Mouse (Mus musculus): ENCODE measurements around the gene D630039A03Rik. TPM values are rescaled to one million over a fixed set of nuclear protein-coding genes. Genes with fewer than 3 reads are reported as not detected.
"Not testable (repeated sequence)": the region's sequence is repeated elsewhere in the genome, so short reads cannot be mapped to it uniquely, and the experiment has no call there.

D630039A03Rik gene
- polyA plus RNA-seq, 2 experiments, result 0.17 to 0.36 TPM

DNA sequence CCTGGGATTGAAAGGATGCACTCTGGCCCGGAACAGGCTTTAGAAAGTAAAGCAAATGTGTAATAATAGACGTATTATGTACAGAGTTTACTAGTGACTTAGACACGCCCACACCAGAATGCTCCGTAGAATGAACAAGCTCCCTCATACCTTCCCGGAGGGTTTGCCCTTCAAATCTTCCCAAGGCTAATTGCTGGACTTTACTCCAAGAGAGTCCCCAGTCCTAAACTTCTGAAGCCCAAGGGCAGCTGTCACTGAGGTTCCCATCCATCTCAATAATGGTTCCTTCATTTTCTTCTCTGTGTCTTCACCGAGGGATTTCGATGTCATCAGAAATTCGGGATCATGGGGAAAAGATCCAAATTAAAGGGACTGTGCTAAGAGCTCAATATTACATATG lies 26.3 kb downstream of the D630039A03Rik start:
- H3K36me3 ChIP-seq (ENCODE audit: control insufficient read depth, insufficient read depth, low read length), result peaks cover 6% of the 10 kb centered on the region; the same call in 1 of the 2 replicates
- no peaks in the 10 kb centered on the region for H3K27me3 ChIP-seq (ENCODE audit: control insufficient read depth, insufficient read depth, low read length)
- TF ChIP-seq POLR2A (IDR thresholded peaks at IDR 0.05; ENCODE audit: borderline replicate concordance, extremely low read depth, insufficient read depth, insufficient read length), result no peak
- no peak overlapping the region for H3K4me3 ChIP-seq (replicated peaks; ENCODE audit: low read length)
- H3K4me2 ChIP-seq (replicated peaks; ENCODE audit: low read depth, low read length, severe bottlenecking), result no peak overlapping the region
- H3K9ac ChIP-seq (ENCODE audit: low read depth, low read length, severe bottlenecking), result no peak overlapping the region
- ATAC-seq (ENCODE audit: low FRiP score, low read depth) (no peak), DNase-seq (ENCODE audit: low spot score) (no peak)
- no peaks in the 10 kb centered on the region for H3K9me3 ChIP-seq (ENCODE audit: control insufficient read depth, low read length)
- H3K27ac ChIP-seq (replicated peaks; ENCODE audit: low read depth, low read length), result no peak overlapping the region
- H3K4me1 ChIP-seq (ENCODE audit: control insufficient read depth, insufficient read depth, low read length), result peaks cover 6% of the 10 kb centered on the region; the same call in 1 of the 2 replicates
- 85% methylated on average over 8 of the region's 8 CpGs for WGBS

DNA sequence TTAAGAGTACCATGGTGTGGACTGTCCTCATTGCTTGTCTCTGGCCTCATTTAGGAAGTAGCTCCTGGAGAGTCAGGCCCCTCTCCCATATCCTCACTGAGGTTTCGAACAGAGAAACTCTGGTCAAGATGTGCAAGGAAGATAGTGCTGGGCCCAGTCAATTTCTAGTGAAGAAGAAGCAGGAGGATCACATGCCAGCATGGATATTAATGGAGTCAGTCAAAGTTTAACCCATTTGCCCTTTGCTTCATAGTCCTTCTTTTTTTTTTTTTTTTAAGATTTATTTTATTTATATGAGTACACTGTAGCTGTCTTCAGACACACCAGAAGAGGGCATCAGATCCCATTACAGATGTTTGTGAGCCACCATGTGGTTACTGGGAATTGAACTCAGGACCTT lies 27.1 kb downstream of the D630039A03Rik start:
- ATAC-seq (ENCODE audit: low FRiP score, low read depth); H3K36me3 ChIP-seq (ENCODE audit: control insufficient read depth, insufficient read depth, low read length); H3K4me3 ChIP-seq (replicated peaks; ENCODE audit: low read length); H3K9ac ChIP-seq (ENCODE audit: low read depth, low read length, severe bottlenecking); H3K27ac ChIP-seq (replicated peaks; ENCODE audit: low read depth, low read length); DNase-seq (ENCODE audit: low spot score); H3K9me3 ChIP-seq (ENCODE audit: control insufficient read depth, low read length); H3K27me3 ChIP-seq (ENCODE audit: control insufficient read depth, insufficient read depth, low read length); H3K4me2 ChIP-seq (replicated peaks; ENCODE audit: low read depth, low read length, severe bottlenecking): not testable (repeated sequence)
- whole genome bisulfite sequencing, result 92% methylated on average over 1 of the region's 1 CpGs
- peaks cover 11% of the 10 kb centered on the region for H3K4me1 ChIP-seq (ENCODE audit: control insufficient read depth, insufficient read depth, low read length)

DNA sequence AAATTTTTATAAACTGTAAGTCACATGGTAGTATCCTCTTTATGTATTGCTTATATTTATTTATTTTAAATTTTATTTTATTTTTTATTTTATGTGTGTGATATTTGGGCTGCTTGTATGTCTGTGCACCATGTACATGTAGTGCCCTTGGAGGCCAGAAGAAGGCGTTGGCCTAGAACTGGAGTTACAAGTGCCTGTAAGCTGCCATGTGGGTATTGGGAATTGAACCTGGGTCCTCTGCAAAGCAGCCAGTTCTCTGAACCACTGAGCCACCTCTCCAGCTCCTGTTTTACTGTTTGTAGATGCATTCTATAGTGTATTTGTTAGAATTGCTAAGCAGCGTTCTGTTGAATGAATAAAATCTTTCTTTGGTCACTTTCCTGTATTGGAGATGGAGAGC lies 27.9 kb downstream of the D630039A03Rik start:
- no peak overlapping the region for H3K9ac ChIP-seq (ENCODE audit: low read depth, low read length, severe bottlenecking)
- H3K27ac ChIP-seq (replicated peaks; ENCODE audit: low read depth, low read length), result no peak overlapping the region
- peaks cover 18% of the 10 kb centered on the region for H3K4me1 ChIP-seq (ENCODE audit: control insufficient read depth, insufficient read depth, low read length)
- no peak for DNase-seq (ENCODE audit: low spot score)
- no peak overlapping the region for H3K4me2 ChIP-seq (replicated peaks; ENCODE audit: low read depth, low read length, severe bottlenecking)
- WGBS, result 88% methylated on average over 2 of the region's 2 CpGs
- H3K4me3 ChIP-seq (replicated peaks; ENCODE audit: low read length), result no peak overlapping the region
- no peak for ATAC-seq (ENCODE audit: low FRiP score, low read depth)
- H3K36me3 ChIP-seq (ENCODE audit: control insufficient read depth, insufficient read depth, low read length), result peaks cover 4% of the 10 kb centered on the region; the same call in 1 of the 2 replicates
- no peaks in the 10 kb centered on the region for H3K27me3 ChIP-seq (ENCODE audit: control insufficient read depth, insufficient read depth, low read length)
- no peaks in the 10 kb centered on the region for H3K9me3 ChIP-seq (ENCODE audit: control insufficient read depth, low read length)
- TF ChIP-seq POLR2A (IDR thresholded peaks at IDR 0.05; ENCODE audit: borderline replicate concordance, extremely low read depth, insufficient read depth, insufficient read length), result no peak

DNA sequence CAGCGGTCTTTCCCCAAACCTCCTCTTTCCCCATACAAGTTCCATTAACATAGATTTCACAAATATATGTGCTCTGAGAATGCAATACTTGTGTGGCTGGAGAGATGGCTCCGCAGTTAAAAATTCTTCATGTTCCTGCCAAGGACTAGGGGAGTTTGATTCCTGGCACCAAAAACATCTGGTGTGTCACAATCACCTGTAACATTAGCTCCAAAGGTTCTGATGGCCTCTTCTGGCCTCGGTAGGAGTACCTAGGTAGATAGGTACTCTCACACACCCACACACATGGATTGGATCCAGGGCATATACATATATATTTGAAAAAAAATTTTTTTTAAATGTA lies 29.2 kb downstream of the D630039A03Rik start:
- H3K4me3 ChIP-seq (replicated peaks; ENCODE audit: low read length), result no peak overlapping the region
- H3K9ac ChIP-seq (ENCODE audit: low read depth, low read length, severe bottlenecking), result no peak overlapping the region
- ATAC-seq (ENCODE audit: low FRiP score, low read depth) (no peak), DNase-seq (ENCODE audit: low spot score) (no peak)
- no peak for TF ChIP-seq POLR2A (IDR thresholded peaks at IDR 0.05; ENCODE audit: borderline replicate concordance, extremely low read depth, insufficient read depth, insufficient read length)
- no peak overlapping the region for H3K4me2 ChIP-seq (replicated peaks; ENCODE audit: low read depth, low read length, severe bottlenecking)
- no peaks in the 10 kb centered on the region for H3K36me3 ChIP-seq (ENCODE audit: control insufficient read depth, insufficient read depth, low read length)
- 88% methylated on average over 3 of the region's 3 CpGs for WGBS
- H3K4me1 ChIP-seq (ENCODE audit: control insufficient read depth, insufficient read depth, low read length), result peaks cover 16% of the 10 kb centered on the region
- H3K27ac ChIP-seq (replicated peaks; ENCODE audit: low read depth, low read length), result no peak overlapping the region
- H3K27me3 ChIP-seq (ENCODE audit: control insufficient read depth, insufficient read depth, low read length), result no peaks in the 10 kb centered on the region
- H3K9me3 ChIP-seq (ENCODE audit: control insufficient read depth, low read length), result no peaks in the 10 kb centered on the region

DNA sequence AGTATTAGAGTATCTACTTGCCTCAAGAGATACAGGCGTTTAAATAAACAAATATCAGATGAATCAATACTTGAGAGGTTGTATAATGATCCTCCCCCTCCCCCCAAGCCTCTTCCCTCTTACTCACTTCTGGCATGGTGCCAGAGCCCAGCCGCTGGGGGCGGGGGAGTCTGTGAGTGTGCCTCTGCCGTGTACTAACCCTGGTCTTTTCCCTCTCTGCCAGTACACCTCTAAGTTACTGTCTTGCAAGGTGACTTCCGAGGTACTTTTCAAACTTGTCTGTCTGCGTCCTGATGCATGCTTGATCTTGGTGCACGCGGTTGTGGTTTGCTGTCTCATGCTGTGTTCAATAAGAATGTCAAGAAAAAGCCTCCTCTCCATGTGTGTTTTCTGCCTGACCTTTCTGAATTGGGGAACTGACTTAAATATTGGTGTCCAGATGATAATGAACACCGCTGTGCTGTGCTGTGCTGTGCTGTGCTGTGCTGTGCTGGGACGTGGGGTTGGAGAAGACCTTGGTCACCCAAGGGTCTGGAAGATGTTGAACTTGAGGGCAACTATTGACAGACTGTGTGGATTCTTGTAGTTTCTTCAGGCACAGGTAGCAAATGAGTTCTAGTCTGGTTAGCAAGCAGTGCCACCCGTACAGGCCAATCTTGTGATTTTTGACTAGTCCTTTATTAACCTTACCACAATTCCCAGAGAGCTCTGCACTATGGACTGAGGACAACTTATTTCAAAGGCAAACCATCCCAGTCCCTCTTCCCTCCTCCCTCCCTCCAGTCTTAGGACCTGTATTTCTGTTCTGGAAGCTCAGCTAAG lies 29.8 kb downstream of the D630039A03Rik start:
- Histone ChIP-seq H3K27me3 (ENCODE audit: control insufficient read depth, insufficient read depth, low read length) (no peaks in the 10 kb centered on the region), H3K9ac (ENCODE audit: low read depth, low read length, severe bottlenecking) (no peak overlapping the region), H3K4me2 (replicated peaks; ENCODE audit: low read depth, low read length, severe bottlenecking) (no peak overlapping the region), H3K9me3 (ENCODE audit: control insufficient read depth, low read length) (no peaks in the 10 kb centered on the region), H3K4me3 (replicated peaks; ENCODE audit: low read length) (no peak overlapping the region), H3K27ac (replicated peaks; ENCODE audit: low read depth, low read length) (no peak overlapping the region), H3K36me3 (ENCODE audit: control insufficient read depth, insufficient read depth, low read length) (no peaks in the 10 kb centered on the region), H3K4me1 (ENCODE audit: control insufficient read depth, insufficient read depth, low read length) (peaks cover 16% of the 10 kb centered on the region)
- ATAC-seq (ENCODE audit: low FRiP score, low read depth) (no peak), DNase-seq (ENCODE audit: low spot score) (no peak)
- 61% methylated on average over 11 of the region's 11 CpGs for WGBS
- TF ChIP-seq POLR2A (IDR thresholded peaks at IDR 0.05; ENCODE audit: borderline replicate concordance, extremely low read depth, insufficient read depth, insufficient read length), result no peak

All from limb, embryonic 14.5 days (tissue).